Mouse (Mus musculus) B cell, adult 2 months (primary cell): ENCODE measurements around the gene B4galnt2.
A peak's percentile ranks its signal among the peaks of the same experiment; 100 is the strongest.
"Not testable (repeated sequence)": the region's sequence is repeated elsewhere in the genome, so short reads cannot be mapped to it uniquely, and the experiment has no call there.

Experiments used
- DNase-seq, 2 experiments: peaks; one replicate each; pipeline ENCODE4 v3.0.0; 2022

The B4galnt2 gene

GRCm38 (mm10) chr11:95914571-95914991 lies at the start of gene B4galnt2:
Gene B4galnt2 (minus strand): TSS chr11:95914891.
- DNase-seq: peak; percentile 26 to 28

GRCm38 (mm10) chr11:95963304-95963703 lies 48.6 kb upstream of the B4galnt2 start:
- no peak for DNase-seq

- peak; percentile 8 to 13 for DNase-seq
Measured at GRCm38 (mm10) chr11:95959152-95959551, 44.5 kb upstream of the B4galnt2 start.

GRCm38 (mm10) chr11:95958251-95958650 lies 43.6 kb upstream of the B4galnt2 start:
- no peak for DNase-seq

GRCm38 (mm10) chr11:95957407-95957806 lies 42.7 kb upstream of the B4galnt2 start:
- no peak for DNase-seq

- DNase-seq: no peak
Measured at GRCm38 (mm10) chr11:95953313-95953712, 38.6 kb upstream of the B4galnt2 start.

GRCm38 (mm10) chr11:95945838-95946472 lies 31.3 kb upstream of the B4galnt2 start:
- DNase-seq: no peak

- DNase-seq: no peak
Measured at GRCm38 (mm10) chr11:95939828-95940507, 25.3 kb upstream of the B4galnt2 start.

- DNase-seq: no peak
Measured at GRCm38 (mm10) chr11:95936409-95936808, 21.7 kb upstream of the B4galnt2 start.

- not testable (repeated sequence) for DNase-seq
Measured at GRCm38 (mm10) chr11:95932168-95932567, 17.5 kb upstream of the B4galnt2 start.

GRCm38 (mm10) chr11:95926398-95926797 lies 11.7 kb upstream of the B4galnt2 start:
- peak in 1 of 2 experiments; percentile 13 for DNase-seq

GRCm38 (mm10) chr11:95925976-95926375 lies 11.3 kb upstream of the B4galnt2 start:
- no peak for DNase-seq

- no peak for DNase-seq
Measured at GRCm38 (mm10) chr11:95924215-95924614, 9.5 kb upstream of the B4galnt2 start.

GRCm38 (mm10) chr11:95923477-95923876 lies 8.8 kb upstream of the B4galnt2 start:
- not testable (repeated sequence) for DNase-seq

- DNase-seq: no peak
Measured at GRCm38 (mm10) chr11:95921991-95922621, 7.4 kb upstream of the B4galnt2 start.

- DNase-seq: no peak
Measured at GRCm38 (mm10) chr11:95916426-95916825, 1.7 kb upstream of the B4galnt2 start.

- no peak for DNase-seq
Measured at GRCm38 (mm10) chr11:95915006-95915710, 467 bp upstream of the B4galnt2 start.

- no peak for DNase-seq
Measured at GRCm38 (mm10) chr11:95913959-95914566, 628 bp downstream of the B4galnt2 start.

GRCm38 (mm10) chr11:95911579-95911978 lies 3.1 kb downstream of the B4galnt2 start:
- DNase-seq: no peak

GRCm38 (mm10) chr11:95907805-95908524 lies 6.7 kb downstream of the B4galnt2 start:
- no peak for DNase-seq

GRCm38 (mm10) chr11:95904290-95904689 lies 10.4 kb downstream of the B4galnt2 start:
- DNase-seq: no peak
